Mouse (Mus musculus) C2C12 (cell line): ENCODE measurements around the gene Camk2d.

Experiments used
- CEBPB ChIP-seq: IDR thresholded peaks from one replicate; pipeline ENCODE4 v1.6.1; 2011; ENCODE audit warnings: low read depth, mild to moderate bottlenecking, control low read depth, moderate library complexity
- CTCF ChIP-seq: IDR thresholded peaks from one replicate; pipeline ENCODE4 v1.5.1; 2011; ENCODE audit not compliant: control insufficient read depth, insufficient read depth, insufficient read length

- TF ChIP-seq CTCF (no peak), CEBPB (no peak)
These were observed 72.0 kb downstream of the Camk2d start for GRCm38 (mm10) chr3:126668123-126668522.
